In genomic region chr16:93715826-93716225, GRCm38 (mm10) we compare ENCODE assay signal across 15 mouse cellular contexts. TPM values are rescaled to one million over a fixed set of nuclear protein-coding genes. Genes with fewer than 3 reads are reported as not detected.
DNase-seq lines count a peak whose midpoint lies in the region; ATAC-seq lines count a peak whose summit lies in the region.
"Had no signal": no experiment of that assay in that cellular context is flagged by ENCODE, and none has a peak within 500 bp of the region (broad histone marks: within the 10 kb centered on the region; RNA-seq: fewer than 3 reads in every experiment).

No protein-coding gene starts in this region.

- WGBS in liver, embryonic 16.5 days (ENCODE audit: insufficient replicate concordance): 61% methylated on average over 6 of the region's 6 CpGs
- 60% methylated on average over 6 of the region's 6 CpGs for WGBS in stomach, embryonic 14.5 days
- WGBS in kidney, embryonic 14.5 days: 89% methylated on average over 6 of the region's 6 CpGs

- peak overlapping the region; percentile 22; the same call in 1 of the 2 replicates for H3K4me2 ChIP-seq in liver, embryonic 16.5 days (ENCODE audit: low read depth, low read length)
- H3K4me2 ChIP-seq in stomach, embryonic 14.5 days (replicated peaks; ENCODE audit: low read depth, low read length): 0 out of 2 replicates have a peak overlapping the region, but pooled peaks have one; percentile 6
- H3K4me2 ChIP-seq in kidney, embryonic 14.5 days (replicated peaks; ENCODE audit: low read depth, low read length): no peak overlapping the region

- H3K4me3 ChIP-seq in erythroblast, embryonic 14.5 days (replicated peaks): peak overlapping the region; percentile 40
- peak overlapping the region; percentile 38 for H3K4me3 ChIP-seq in liver, embryonic 16.5 days (ENCODE audit: low read depth, low read length)
- H3K4me3 ChIP-seq in stomach, embryonic 14.5 days (ENCODE audit: low read depth, low read length): no peak overlapping the region
- no peak overlapping the region for H3K4me3 ChIP-seq in kidney, embryonic 14.5 days (ENCODE audit: low read length)

- H3K36me3 ChIP-seq in erythroblast, embryonic 14.5 days (ENCODE audit: control insufficient read depth): peaks cover 44% of the 10 kb centered on the region
- H3K36me3 ChIP-seq in liver, embryonic 16.5 days (ENCODE audit: control insufficient read depth, insufficient read depth): no peaks in the 10 kb centered on the region
- H3K36me3 ChIP-seq in stomach, embryonic 14.5 days (ENCODE audit: control insufficient read depth, insufficient read depth, low read length): no peaks in the 10 kb centered on the region; the same call in 1 of the 2 replicates
- no peaks in the 10 kb centered on the region for H3K36me3 ChIP-seq in kidney, embryonic 14.5 days (ENCODE audit: control insufficient read depth, insufficient read depth, low read length)

- no peaks in the 10 kb centered on the region for H3K9me3 ChIP-seq in erythroblast, embryonic 14.5 days (ENCODE audit: control insufficient read depth, low read length)
- no peaks in the 10 kb centered on the region for H3K9me3 ChIP-seq in liver, embryonic 16.5 days (replicated peaks; ENCODE audit: control insufficient read depth, low read length)
- no peaks in the 10 kb centered on the region for H3K9me3 ChIP-seq in stomach, embryonic 14.5 days (ENCODE audit: control insufficient read depth, low read depth, low read length)
- H3K9me3 ChIP-seq in kidney, embryonic 14.5 days (ENCODE audit: control insufficient read depth, low read length): no peaks in the 10 kb centered on the region

- H3K27ac ChIP-seq in liver, embryonic 16.5 days (ENCODE audit: low read length): peak overlapping the region; percentile 28; the same call in 1 of the 2 replicates
- H3K27ac ChIP-seq in stomach, embryonic 14.5 days (ENCODE audit: low read length): peak overlapping the region; percentile 23; the same call in 1 of the 2 replicates
- no peak overlapping the region for H3K27ac ChIP-seq in kidney, embryonic 14.5 days (ENCODE audit: low read depth, low read length)

- H3K9ac ChIP-seq in liver, embryonic 16.5 days (ENCODE audit: low read depth, low read length): no peak overlapping the region
- H3K9ac ChIP-seq in stomach, embryonic 14.5 days (replicated peaks; ENCODE audit: low read depth, low read length): no peak overlapping the region
- H3K9ac ChIP-seq in kidney, embryonic 14.5 days (ENCODE audit: low read depth, low read length): no peak overlapping the region
- H3K9ac ChIP-seq: forebrain, postnatal 0 days had no signal

- peaks cover 65% of the 10 kb centered on the region for H3K4me1 ChIP-seq in erythroblast, embryonic 14.5 days (ENCODE audit: control insufficient read depth)
- H3K4me1 ChIP-seq in liver, embryonic 16.5 days (ENCODE audit: control insufficient read depth, low read depth, low read length): peaks cover 37% of the 10 kb centered on the region
- peaks cover 16% of the 10 kb centered on the region for H3K4me1 ChIP-seq in stomach, embryonic 14.5 days (ENCODE audit: control insufficient read depth, insufficient read depth, low read length)
- H3K4me1 ChIP-seq in kidney, embryonic 14.5 days (ENCODE audit: control insufficient read depth, insufficient read depth, low read length): peaks cover 4% of the 10 kb centered on the region; the same call in 1 of the 2 replicates

- DNase-seq in cerebellum, adult 9-11 months: peak; percentile 32
- DNase-seq: adrenal gland, postnatal 14 days; B cell, adult 2 months; forebrain, postnatal 0 days; gastrocnemius, postnatal 10 days; kidney, adult 9 months; right cerebral cortex, adult 18-20 months; thymus, postnatal 4 days had no signal

- H3K27me3 ChIP-seq in erythroblast, embryonic 14.5 days (ENCODE audit: control insufficient read depth): no peaks in the 10 kb centered on the region
- H3K27me3 ChIP-seq in liver, embryonic 16.5 days (ENCODE audit: control insufficient read depth, insufficient read depth, low read depth, low read length): no peaks in the 10 kb centered on the region
- H3K27me3 ChIP-seq in stomach, embryonic 14.5 days (ENCODE audit: control insufficient read depth, insufficient read depth, low read length): no peaks in the 10 kb centered on the region
- H3K27me3 ChIP-seq in kidney, embryonic 14.5 days (ENCODE audit: control insufficient read depth, insufficient read depth, low read length): peaks cover 5% of the 10 kb centered on the region

- no peak for ATAC-seq in erythroblast, adult 5-6 weeks (replicated peaks; ENCODE audit: low FRiP score, poor library complexity, severe bottlenecking)
- no peak for ATAC-seq in liver, embryonic 16.5 days (ENCODE audit: low read depth)
- ATAC-seq in stomach, embryonic 14.5 days (ENCODE audit: insufficient number of reproducible peaks, insufficient read depth, low FRiP score, low read depth): no peak
- ATAC-seq in activated CD4-positive, CD25-positive, alpha-beta regulatory T cell, adult 4 months: no peak
- no peak for ATAC-seq in kidney, embryonic 14.5 days (ENCODE audit: low FRiP score, low TSS enrichment)
- ATAC-seq: forebrain, postnatal 0 days had no signal

RNA-seq across cellular contexts. Expression of gene Dop1b, which starts 4.1 kb away (rescaled TPM):
- 2.8 and 3.1 TPM in 2 replicates for polyA plus RNA-seq in erythroblast, embryonic 14.5 days (2012)
- total RNA-seq in erythroblast, adult 5-6 weeks (2015; ENCODE audit: low replicate concordance): 78.4 and 136 TPM in 2 replicates
- 84.1 and 125 TPM in 2 replicates for total RNA-seq in erythroblast, adult 5-6 weeks (2017; ENCODE audit: low replicate concordance)
- polyA plus RNA-seq in liver, embryonic 16.5 days (2015; fragmentation: Nextera tagmentation; extraction: Ambion mirVana): 17.2 and 21.6 TPM in 2 replicates
- polyA plus RNA-seq in stomach, embryonic 14.5 days (2014; fragmentation: Nextera tagmentation; extraction: Ambion mirVana): 20.4 and 24.7 TPM in 2 replicates
- 10 to 100 TPM; 24.5 to 25.5 TPM for polyA plus RNA-seq in activated CD4-positive, CD25-positive, alpha-beta regulatory T cell, adult 4 months (2017; shearing (Covaris generic))
- polyA plus RNA-seq in kidney, embryonic 14.5 days (2014; fragmentation: Nextera tagmentation; extraction: Ambion mirVana): 21.4 and 21.6 TPM in 2 replicates

RNA-seq across cellular contexts. Expression of gene Cbr3, which starts 32.8 kb away (rescaled TPM):
- not detected in 2 replicates for polyA plus RNA-seq in erythroblast, embryonic 14.5 days (2012)
- not detected in 2 replicates for total RNA-seq in erythroblast, adult 5-6 weeks (2015; ENCODE audit: low replicate concordance)
- not detected in 2 replicates for total RNA-seq in erythroblast, adult 5-6 weeks (2017; ENCODE audit: low replicate concordance)
- 0.35 and 0.73 TPM in 2 replicates for polyA plus RNA-seq in liver, embryonic 16.5 days (2015; fragmentation: Nextera tagmentation; extraction: Ambion mirVana)
- polyA plus RNA-seq in stomach, embryonic 14.5 days (2014; fragmentation: Nextera tagmentation; extraction: Ambion mirVana): 13.8 and 15.1 TPM in 2 replicates
- polyA plus RNA-seq in activated CD4-positive, CD25-positive, alpha-beta regulatory T cell, adult 4 months (2017; shearing (Covaris generic)): not detected
- polyA plus RNA-seq in kidney, embryonic 14.5 days (2014; fragmentation: Nextera tagmentation; extraction: Ambion mirVana): 3.4 and 4.1 TPM in 2 replicates
- total RNA-seq: common myeloid progenitor, adult 5-6 weeks had no signal

Comparison
In these comparisons a context has a peak if more than half of its experiments do, and no peak if none do; other contexts are left out.
1. H3K4me3 ChIP-seq: peak in erythroblast, embryonic 14.5 days (single experiment) and liver, embryonic 16.5 days (single experiment); none in stomach, embryonic 14.5 days (single experiment) and kidney, embryonic 14.5 days (single experiment).